Mouse (Mus musculus): ENCODE measurements around the gene Mtcl1. TPM values are rescaled to one million over a fixed set of nuclear protein-coding genes. Genes with fewer than 3 reads are reported as not detected.
"Not testable (repeated sequence)": the region's sequence is repeated elsewhere in the genome, so short reads cannot be mapped to it uniquely, and the experiment has no call there.

The Mtcl1 gene
- polyA plus RNA-seq, 2 experiments: 0.08 TPM; not detected in 1

- Histone ChIP-seq H3K27me3 (ENCODE audit: control insufficient read depth, insufficient read depth, low read length) (no peaks in the 10 kb centered on the region), H3K36me3 (replicated peaks; ENCODE audit: control insufficient read depth, insufficient read depth, low read depth) (no peaks in the 10 kb centered on the region), H3K4me3 (ENCODE audit: insufficient read depth in 1 of 2, low read depth in 2 of 2, low read length in 2 of 2) (no peak overlapping the region), H3K4me2 (ENCODE audit: low read depth) (no peak overlapping the region), H3K9ac (replicated peaks) (no peak overlapping the region), H3K27ac (no peak overlapping the region), H3K4me1 (replicated peaks; ENCODE audit: control insufficient read depth in 2 of 2, insufficient read depth in 2 of 2, low read length in 1 of 2) (no peaks in the 10 kb centered on the region), H3K9me3 (ENCODE audit: control insufficient read depth, low read length) (no peaks in the 10 kb centered on the region)
- 75% methylated on average over 7 of the region's 7 CpGs for WGBS (ENCODE audit: insufficient replicate concordance)
- TF ChIP-seq CTCF (IDR thresholded peaks at IDR 0.05; ENCODE audit: low read depth) (no peak), EP300 (IDR thresholded peaks at IDR 0.05; ENCODE audit: low read depth) (no peak)
- DNase-seq (ENCODE audit: low read depth in 3 of 3, low spot score in 3 of 3) (no peak), ATAC-seq (ENCODE audit: insufficient read depth) (no peak)
Observed at GRCm38 (mm10) chr17:66434566-66434965, 15.0 kb downstream of the Mtcl1 start.

- not testable (repeated sequence) for H3K27me3 ChIP-seq (ENCODE audit: control insufficient read depth, insufficient read depth, low read length); H3K9me3 ChIP-seq (ENCODE audit: control insufficient read depth, low read length); DNase-seq (ENCODE audit: low read depth in 3 of 3, low spot score in 3 of 3); H3K4me3 ChIP-seq (ENCODE audit: insufficient read depth in 1 of 2, low read depth in 2 of 2, low read length in 2 of 2); H3K4me2 ChIP-seq (ENCODE audit: low read depth); ATAC-seq (ENCODE audit: insufficient read depth); H3K27ac ChIP-seq; H3K9ac ChIP-seq (replicated peaks); H3K4me1 ChIP-seq (replicated peaks; ENCODE audit: control insufficient read depth in 2 of 2, insufficient read depth in 2 of 2, low read length in 1 of 2); H3K36me3 ChIP-seq (replicated peaks; ENCODE audit: control insufficient read depth, insufficient read depth, low read depth)
- 71% methylated on average over 4 of the region's 4 CpGs for WGBS (ENCODE audit: insufficient replicate concordance)
Observed at GRCm38 (mm10) chr17:66424601-66425000, 24.9 kb downstream of the Mtcl1 start.

- WGBS (ENCODE audit: insufficient replicate concordance): 64% methylated on average over 8 of the region's 8 CpGs
- Histone ChIP-seq H3K4me2 (ENCODE audit: low read depth) (no peak overlapping the region), H3K4me3 (ENCODE audit: insufficient read depth in 1 of 2, low read depth in 2 of 2, low read length in 2 of 2) (no peak overlapping the region), H3K27me3 (ENCODE audit: control insufficient read depth, insufficient read depth, low read length) (no peaks in the 10 kb centered on the region; the same call in 1 of the 2 replicates), H3K27ac (no peak overlapping the region), H3K36me3 (replicated peaks; ENCODE audit: control insufficient read depth, insufficient read depth, low read depth) (no peaks in the 10 kb centered on the region), H3K9me3 (ENCODE audit: control insufficient read depth, low read length) (no peaks in the 10 kb centered on the region), H3K9ac (replicated peaks) (no peak overlapping the region), H3K4me1 (replicated peaks; ENCODE audit: control insufficient read depth in 2 of 2, insufficient read depth in 2 of 2, low read length in 1 of 2) (peaks cover 0 to 2% of the 10 kb centered on the region in 2 experiments; a peak in 1 of 4 replicates)
- no peak for TF ChIP-seq CTCF (IDR thresholded peaks at IDR 0.05; ENCODE audit: low read depth)
- ATAC-seq (ENCODE audit: insufficient read depth) (no peak), DNase-seq (ENCODE audit: low read depth in 3 of 3, low spot score in 3 of 3) (no peak)
Observed at GRCm38 (mm10) chr17:66419421-66419820, 30.1 kb downstream of the Mtcl1 start.

- H3K27me3 ChIP-seq (ENCODE audit: control insufficient read depth, insufficient read depth, low read length): no peaks in the 10 kb centered on the region; the same call in 1 of the 2 replicates
- DNase-seq (ENCODE audit: low read depth in 3 of 3, low spot score in 3 of 3) (no peak), ATAC-seq (ENCODE audit: insufficient read depth) (no peak)
- H3K4me1 ChIP-seq (replicated peaks; ENCODE audit: control insufficient read depth in 2 of 2, insufficient read depth in 2 of 2, low read length in 1 of 2): peaks cover 0 to 2% of the 10 kb centered on the region in 2 experiments; a peak in 1 of 4 replicates
- no peak overlapping the region for H3K4me3 ChIP-seq (ENCODE audit: insufficient read depth in 1 of 2, low read depth in 2 of 2, low read length in 2 of 2)
- H3K27ac ChIP-seq: no peak overlapping the region
- H3K9ac ChIP-seq (replicated peaks): no peak overlapping the region
- 38% methylated on average over 4 of the region's 4 CpGs for WGBS (ENCODE audit: insufficient replicate concordance)
- H3K4me2 ChIP-seq (ENCODE audit: low read depth): no peak overlapping the region
- no peak for TF ChIP-seq CTCF (IDR thresholded peaks at IDR 0.05; ENCODE audit: low read depth)
- TF ChIP-seq EP300 (IDR thresholded peaks at IDR 0.05; ENCODE audit: low read depth): no peak
- H3K36me3 ChIP-seq (replicated peaks; ENCODE audit: control insufficient read depth, insufficient read depth, low read depth): no peaks in the 10 kb centered on the region
- no peaks in the 10 kb centered on the region for H3K9me3 ChIP-seq (ENCODE audit: control insufficient read depth, low read length)
Observed at GRCm38 (mm10) chr17:66417748-66418147, 31.8 kb downstream of the Mtcl1 start.

- no peak for TF ChIP-seq EP300 (IDR thresholded peaks at IDR 0.05; ENCODE audit: low read depth)
- no peak for TF ChIP-seq CTCF (IDR thresholded peaks at IDR 0.05; ENCODE audit: low read depth)
- WGBS (ENCODE audit: insufficient replicate concordance): 50% methylated on average over 5 of the region's 5 CpGs
Observed at GRCm38 (mm10) chr17:66417329-66417728, 32.2 kb downstream of the Mtcl1 start.

More at GRCm38 (mm10) chr17:66417329-66417728, 32.2 kb downstream of the Mtcl1 start:
- Histone ChIP-seq H3K9me3 (ENCODE audit: control insufficient read depth, low read length) (no peaks in the 10 kb centered on the region), H3K9ac (replicated peaks) (no peak overlapping the region), H3K4me1 (replicated peaks; ENCODE audit: control insufficient read depth in 2 of 2, insufficient read depth in 2 of 2, low read length in 1 of 2) (peaks cover 0 to 2% of the 10 kb centered on the region in 2 experiments; a peak in 1 of 4 replicates), H3K4me3 (ENCODE audit: insufficient read depth in 1 of 2, low read depth in 2 of 2, low read length in 2 of 2) (no peak overlapping the region), H3K4me2 (ENCODE audit: low read depth) (no peak overlapping the region), H3K36me3 (replicated peaks; ENCODE audit: control insufficient read depth, insufficient read depth, low read depth) (no peaks in the 10 kb centered on the region), H3K27ac (no peak overlapping the region), H3K27me3 (ENCODE audit: control insufficient read depth, insufficient read depth, low read length) (no peaks in the 10 kb centered on the region; the same call in 1 of the 2 replicates)
- ATAC-seq (ENCODE audit: insufficient read depth) (no peak), DNase-seq (ENCODE audit: low read depth in 3 of 3, low spot score in 3 of 3) (no peak)

All from liver, embryonic 14.5 days (tissue).